Mouse (Mus musculus): ENCODE results near the gene Tfdp2.

Gene Tfdp2

GRCm38 (mm10) chr9:96322411-96323152 lies 126.5 kb downstream of the Tfdp2 start:
- CTCF ChIA-PET = interaction anchor here in 2 of 4 experiments (0.6 to 1.2 kb wide), 2 partner anchors 15 to 28 kb away, joined by 3 to 4 read pairs; no protein-coding TSS in a partner anchor

DNA sequence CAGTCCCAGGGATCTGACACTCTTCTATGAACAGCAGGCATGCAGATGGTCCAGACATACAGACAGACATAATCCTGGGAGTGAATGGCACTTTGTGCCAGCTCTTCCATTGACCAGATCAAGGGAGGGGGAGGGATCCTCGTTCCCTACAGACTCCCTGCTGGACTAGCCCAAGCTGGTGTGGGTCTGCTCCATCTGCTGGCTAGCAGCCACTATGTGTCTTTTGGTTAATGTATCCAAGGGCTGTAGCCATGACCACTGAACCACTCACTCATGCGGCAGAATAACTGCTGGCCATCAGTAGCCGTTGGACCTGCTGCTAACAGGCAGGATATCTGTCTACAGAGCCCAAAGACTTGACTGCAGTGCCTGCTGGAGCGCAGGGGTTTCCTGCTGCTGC lies 128.4 kb downstream of the Tfdp2 start:
- POLR2A ChIA-PET = interaction anchor here in 2 of 4 experiments (1.3 to 3.0 kb wide), 4 partner anchors 11 to 88 kb away, joined by 3 to 10 read pairs (median 5); no protein-coding TSS in a partner anchor

More at GRCm38 (mm10) chr9:96322411-96323152, 126.5 kb downstream of the Tfdp2 start:
- POLR2A ChIA-PET = interaction anchor here in 2 of 4 experiments (0.7 to 3.0 kb wide), 7 partner anchors 9 to 236 kb away, joined by 3 to 10 read pairs (median 3); no protein-coding TSS in a partner anchor

DNA sequence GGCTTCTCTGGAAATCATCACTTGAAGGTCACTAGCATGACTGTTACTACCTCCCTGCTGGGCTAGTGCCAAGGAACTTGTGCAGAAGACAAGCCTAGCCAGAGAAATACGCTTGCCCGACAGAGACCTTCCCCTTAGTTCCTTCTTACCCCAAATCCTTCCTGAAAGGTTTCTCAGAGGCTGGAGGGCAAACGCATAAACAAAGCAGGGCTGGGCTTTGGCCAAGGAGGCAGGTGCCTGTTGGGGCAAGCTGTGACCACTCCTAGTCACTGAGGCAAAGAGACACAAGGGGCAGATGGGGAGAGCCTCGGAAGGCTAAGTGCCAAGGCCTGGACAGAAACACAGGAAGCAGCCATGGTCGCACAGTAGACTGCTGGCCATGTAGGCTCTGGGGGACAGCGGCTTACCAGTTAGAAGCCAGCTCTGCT lies 130.4 kb downstream of the Tfdp2 start:
- ChIA-PET CTCF (no interaction called here), POLR2A (interaction anchor here (0.6 to 1.6 kb wide), 8 partner anchors 10 to 177 kb away, joined by 3 to 7 read pairs (median 4); no protein-coding TSS in a partner anchor)

More for the DNA sequence above, 128.4 kb downstream of the Tfdp2 start:
- CTCF ChIA-PET = interaction anchor here in 3 of 4 experiments (0.5 to 0.6 kb wide), 3 partner anchors 78 to 200 kb away, joined by 3 to 4 read pairs (median 3); no protein-coding TSS in a partner anchor

- ChIA-PET CTCF (no interaction called here), POLR2A (interaction anchor here in 1 of 4 experiments (1.4 kb wide), 1 partner anchor 26 kb away, joined by 4 read pairs; no protein-coding TSS in a partner anchor)
Measured at GRCm38 (mm10) chr9:96328226-96328625, 132.2 kb downstream of the Tfdp2 start.

DNA sequence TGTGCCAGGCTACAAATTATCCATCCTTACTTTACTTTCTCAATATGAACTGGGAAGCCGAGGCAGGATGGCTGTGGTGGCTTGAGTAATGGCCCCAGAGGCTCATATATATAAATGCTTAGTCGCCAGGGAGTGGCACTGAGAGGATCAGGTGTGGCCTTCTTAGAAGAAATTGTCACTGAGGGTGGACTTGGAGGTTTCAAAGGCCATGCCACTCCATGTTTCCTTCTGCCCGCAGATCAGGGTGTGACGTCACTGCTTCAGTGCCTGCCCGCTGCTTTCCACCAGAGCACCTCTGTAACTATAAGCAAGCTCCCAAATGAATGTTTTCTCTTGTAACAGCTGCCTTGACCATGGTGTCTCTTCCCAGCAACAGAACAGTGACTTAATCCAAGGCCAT lies 135.1 kb downstream of the Tfdp2 start:
- POLR2A ChIA-PET = interaction anchor here in 2 of 4 experiments (0.5 to 2.9 kb wide), 12 partner anchors 8 to 264 kb away, joined by 3 to 12 read pairs (median 4); no protein-coding TSS in a partner anchor
- CTCF ChIA-PET = interaction anchor here in 3 of 4 experiments (0.7 to 1.6 kb wide), 5 partner anchors 13 to 191 kb away, joined by 3 to 5 read pairs (median 3); no protein-coding TSS in a partner anchor

- CTCF ChIA-PET = no interaction called here
- POLR2A ChIA-PET = interaction anchor here in 2 of 4 experiments (0.9 to 2.4 kb wide), 5 partner anchors 12 to 17 kb away, joined by 3 to 6 read pairs (median 3); no protein-coding TSS in a partner anchor
Measured at GRCm38 (mm10) chr9:96345750-96346149, 149.7 kb downstream of the Tfdp2 start.

DNA sequence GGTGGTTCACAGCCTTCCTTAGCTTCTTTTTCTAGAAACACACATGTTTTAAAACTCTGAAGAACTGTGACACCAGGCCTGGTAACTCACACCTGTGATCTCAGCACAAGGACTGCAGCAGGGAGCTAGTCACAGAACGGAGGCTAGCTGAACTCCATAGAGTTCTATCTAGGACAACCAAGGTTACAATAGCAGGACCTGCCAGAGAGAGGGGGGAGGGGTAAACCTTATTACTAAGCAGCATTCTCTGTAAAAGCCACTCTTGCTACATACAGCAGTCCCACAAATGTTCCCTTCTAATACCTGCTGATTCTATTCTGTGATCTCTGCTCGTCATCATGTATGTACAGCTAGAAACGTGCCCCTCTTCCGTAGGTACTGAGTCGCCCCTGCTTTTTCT lies 152.8 kb downstream of the Tfdp2 start:
- POLR2A ChIA-PET = interaction anchor here (0.5 to 4.1 kb wide), 27 partner anchors 9 to 230 kb away, joined by 3 to 40 read pairs (median 3); partner anchors contain the start of genes Atp1b3 (in 2 of the 4) and Gk5 (in 1 of the 4)
- CTCF ChIA-PET = interaction anchor here (0.6 to 1.4 kb wide), 6 partner anchors 12 to 266 kb away, joined by 3 to 5 read pairs (median 3); no protein-coding TSS in a partner anchor

DNA sequence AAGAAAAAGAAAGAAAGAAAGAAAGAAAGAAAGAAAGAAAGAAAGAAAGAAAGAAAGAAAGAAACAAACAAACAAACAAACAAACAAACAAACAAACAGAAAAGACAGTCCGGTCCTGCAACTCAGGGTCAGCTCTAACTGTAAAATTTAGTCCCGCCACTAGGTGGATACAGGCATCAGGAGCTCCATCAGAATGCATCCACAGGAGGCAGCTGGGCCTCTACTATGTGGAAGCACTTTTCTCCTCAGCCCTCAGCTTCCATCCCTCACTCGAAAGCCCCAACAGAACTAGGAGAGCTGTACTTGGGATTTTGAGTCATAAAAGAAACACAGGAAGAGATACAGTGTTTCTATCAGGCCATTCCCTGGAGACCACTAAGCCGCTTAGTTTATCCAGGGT lies 153.9 kb downstream of the Tfdp2 start:
- ChIA-PET POLR2A (interaction anchor here in 3 of 4 experiments (0.6 to 4.1 kb wide), 29 partner anchors 9 to 707 kb away, joined by 3 to 40 read pairs (median 4); partner anchors contain the start of gene Atp1b3 (in 1 of the 3)), CTCF (interaction anchor here (0.5 to 1.5 kb wide), 31 partner anchors 8 to 520 kb away, joined by 3 to 6 read pairs (median 4); partner anchors contain the start of gene Gk5 (in 1 of the 4))

GRCm38 (mm10) chr9:96350476-96350875 lies 154.4 kb downstream of the Tfdp2 start:
- ChIA-PET CTCF (interaction anchor here (0.6 to 1.5 kb wide), 25 partner anchors 8 to 520 kb away, joined by 3 to 6 read pairs (median 4); partner anchors contain the start of gene Gk5 (in 1 of the 4)), POLR2A (interaction anchor here in 3 of 4 experiments (0.6 to 4.1 kb wide), 25 partner anchors 8 to 706 kb away, joined by 3 to 40 read pairs (median 4); partner anchors contain the start of gene Atp1b3 (in 1 of the 3))

- ChIA-PET CTCF (interaction anchor here in 2 of 4 experiments (0.6 to 1.5 kb wide), 4 partner anchors 30 to 1685 kb away, joined by 3 to 5 read pairs (median 4); no protein-coding TSS in a partner anchor), POLR2A (interaction anchor here in 2 of 4 experiments (1.1 to 4.1 kb wide), 5 partner anchors 9 to 18 kb away, joined by 4 to 49 read pairs (median 14); partner anchors contain the start of gene Atp1b3 (in 1 of the 2))
Measured at GRCm38 (mm10) chr9:96351771-96352170, 155.7 kb downstream of the Tfdp2 start.

- ChIA-PET POLR2A (interaction anchor here in 3 of 4 experiments (0.5 to 4.1 kb wide), 48 partner anchors 9 to 760 kb away, joined by 3 to 49 read pairs (median 4); partner anchors contain the start of genes Atp1b3 (in 1 of the 3), Gk5 (in 1 of the 3), Spsb4 (in 1 of the 3) and Tfdp2 (in 1 of the 3)), CTCF (interaction anchor here in 2 of 4 experiments (1.2 to 1.5 kb wide), 2 partner anchors 32 to 110 kb away, joined by 3 to 4 read pairs; no protein-coding TSS in a partner anchor)
Measured at GRCm38 (mm10) chr9:96353121-96353769, 157.2 kb downstream of the Tfdp2 start.

- POLR2A ChIA-PET = interaction anchor here (0.5 to 4.1 kb wide), 48 partner anchors 9 to 760 kb away, joined by 3 to 49 read pairs (median 4); partner anchors contain the start of genes Atp1b3 (in 1 of the 4), Gk5 (in 1 of the 4), Spsb4 (in 1 of the 4) and Tfdp2 (in 1 of the 4)
- CTCF ChIA-PET = interaction anchor here in 1 of 4 experiments (1.2 kb wide), 1 partner anchor 109 kb away, joined by 3 read pairs; no protein-coding TSS in a partner anchor
Measured at GRCm38 (mm10) chr9:96353799-96354198, 157.7 kb downstream of the Tfdp2 start.

GRCm38 (mm10) chr9:96360056-96360455 lies 164.0 kb downstream of the Tfdp2 start:
- POLR2A ChIA-PET = interaction anchor here in 3 of 4 experiments (0.7 to 6.2 kb wide), 10 partner anchors 8 to 232 kb away, joined by 3 to 40 read pairs (median 4); no protein-coding TSS in a partner anchor

GRCm38 (mm10) chr9:96363581-96364140 lies 167.6 kb downstream of the Tfdp2 start:
- CTCF ChIA-PET = interaction anchor here in 1 of 4 experiments (1.2 kb wide), 1 partner anchor 14 kb away, joined by 4 read pairs; no protein-coding TSS in a partner anchor
- POLR2A ChIA-PET = interaction anchor here in 3 of 4 experiments (0.6 to 6.2 kb wide), 14 partner anchors 10 to 525 kb away, joined by 3 to 49 read pairs (median 4); no protein-coding TSS in a partner anchor

More at GRCm38 (mm10) chr9:96360056-96360455, 164.0 kb downstream of the Tfdp2 start:
- CTCF ChIA-PET = interaction anchor here in 2 of 4 experiments (0.6 to 2.0 kb wide), 2 partner anchors 10 to 628 kb away, joined by 3 to 6 read pairs; no protein-coding TSS in a partner anchor

GRCm38 (mm10) chr9:96364141-96364838 lies 168.2 kb downstream of the Tfdp2 start, which contains the start of gene Atp1b3:
Gene Atp1b3 (minus strand): TSS chr9:96364442.
- POLR2A ChIA-PET = interaction anchor here in 3 of 4 experiments (0.6 to 3.2 kb wide), 10 partner anchors 10 to 167 kb away, joined by 3 to 49 read pairs (median 4); no protein-coding TSS in a partner anchor
- CTCF ChIA-PET = no interaction called here

DNA sequence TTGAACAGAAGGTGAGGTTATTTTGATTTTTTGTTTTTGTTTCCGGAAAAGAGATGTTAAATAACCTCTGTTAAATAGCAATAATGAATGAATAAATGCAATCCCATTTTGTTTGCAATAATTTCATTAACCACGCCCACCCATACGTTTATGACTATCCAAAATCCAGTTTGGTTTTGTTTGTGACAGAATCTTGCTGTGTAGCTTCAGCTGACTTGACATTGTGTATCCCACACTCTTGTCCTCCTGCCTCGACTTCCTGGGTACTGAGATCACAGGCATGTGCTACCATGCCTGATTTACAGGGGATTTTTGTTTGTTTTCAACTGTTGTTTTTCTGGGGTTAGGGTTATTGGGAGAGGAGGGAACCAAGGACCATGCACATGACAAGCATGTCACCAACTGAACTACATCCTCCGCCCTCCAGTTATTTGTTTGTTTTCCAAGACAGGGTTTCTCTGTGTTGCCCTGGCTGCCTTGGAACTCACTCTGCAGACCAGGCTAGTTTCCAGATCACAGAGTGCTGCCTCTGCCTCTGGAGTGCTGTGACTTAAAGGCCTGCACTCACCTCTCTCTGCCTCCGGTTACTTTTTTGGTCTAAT lies 169.3 kb downstream of the Tfdp2 start:
- ChIA-PET CTCF (no interaction called here), POLR2A (interaction anchor here in 3 of 4 experiments (0.5 to 1.3 kb wide), 6 partner anchors 16 to 318 kb away, joined by 3 to 6 read pairs (median 4); no protein-coding TSS in a partner anchor)
